Mouse (Mus musculus) kidney, adult 2 months (tissue): Measurements from ENCODE around the gene Htatip2. TPM values are rescaled to one million over a fixed set of nuclear protein-coding genes. Genes with fewer than 3 reads are reported as not detected.

Experiments
- DNase-seq: peaks from one replicate; pipeline ENCODE4 v3.0.0; 2021
- H3K27ac ChIP-seq: fragments of 200-500 bp; 2 replicates; pipeline ENCODE4 v1.5.1; 2012; ENCODE audit warnings: low read depth, low read length, control low read depth, inconsistent platforms; ENCODE audit not compliant: insufficient read depth
- H3K27me3 ChIP-seq: fragments of 200-500 bp; replicated peaks from 2 replicates; pipeline ENCODE4 v1.6.1; 2012; ENCODE audit warnings: mild to moderate bottlenecking, moderate library complexity, low read length, inconsistent platforms; ENCODE audit not compliant: control insufficient read depth, insufficient read depth
- H3K36me3 ChIP-seq: fragments of 200-500 bp; 2 replicates; pipeline ENCODE4 v1.6.1; 2012; ENCODE audit warnings: mild to moderate bottlenecking, moderate library complexity, low read length, inconsistent platforms; ENCODE audit not compliant: control insufficient read depth, insufficient read depth
- H3K4me1 ChIP-seq: fragments of 200-500 bp; 2 replicates; pipeline ENCODE4 v1.6.1; 2011; ENCODE audit warnings: low read length; ENCODE audit not compliant: control insufficient read depth, insufficient read depth
- H3K4me3 ChIP-seq: fragments of 200-500 bp; 2 replicates; pipeline ENCODE4 v1.5.1; 2011; ENCODE audit warnings: mild to moderate bottlenecking, low read depth, low read length, control low read depth; ENCODE audit not compliant: insufficient read depth
- CTCF ChIP-seq: fragments of 200-500 bp; conservative IDR thresholded peaks from 2 replicates; pipeline ENCODE4 v1.5.1; 2011; ENCODE audit warnings: low read depth, mild to moderate bottlenecking, control low read depth, low read length, moderate library complexity, mixed read lengths; ENCODE audit not compliant: insufficient read depth, insufficient read length
- POLR2A ChIP-seq: fragments of 200-500 bp; IDR thresholded peaks from one replicate; pipeline ENCODE4 v1.6.1; 2011; ENCODE audit warnings: low read depth, low read length, control low read depth
- WGBS: fragments of 180-500 bp; shearing (Covaris S2); methylation state at CpG from one replicate; pipeline ENCODE4 v1.1.7; 2018; 5-methylcytosine and 5-hydroxymethylcytosine counted together
- polyA plus RNA-seq: library from polyadenylated mRNA; depleted of rRNA; stranded (reverse); fragments of >200 nt; gene quantifications from 2 replicates; pipeline ENCODE4 v1.2.3, GENCODE M21; 2012

The Htatip2 gene
- polyA plus RNA-seq, 1 experiment, result 16.2 TPM

DNA sequence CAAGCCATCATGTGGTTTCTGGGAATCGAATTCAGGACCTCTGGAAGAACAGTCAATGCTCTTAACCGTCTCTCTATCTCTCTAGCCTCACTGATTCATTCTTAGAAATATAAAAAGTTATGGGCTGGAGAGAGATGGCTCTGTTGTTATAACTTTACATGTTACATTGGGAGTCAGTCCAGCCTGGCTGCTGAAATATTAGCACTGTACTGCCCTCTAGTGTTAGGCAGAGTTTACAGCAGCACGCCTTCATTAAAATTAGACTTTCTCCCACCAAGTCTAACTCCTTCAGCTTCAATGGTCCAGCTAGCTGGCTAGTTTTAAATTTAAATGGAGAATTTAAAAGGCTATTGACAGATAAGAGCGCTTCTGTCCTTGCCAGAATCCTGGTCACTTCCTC, 7.8 kb upstream of the Htatip2 start:
- Histone ChIP-seq H3K27me3 (peaks cover 1% of the 10 kb centered on the region; the same call in 1 of the 2 replicates), H3K36me3 (no peaks in the 10 kb centered on the region), H3K4me3 (no peak overlapping the region), H3K27ac (no peak overlapping the region), H3K4me1 (no peaks in the 10 kb centered on the region)
- WGBS, result 9% methylated on average over 4 of the region's 4 CpGs
- TF ChIP-seq CTCF (peak; percentile 64), POLR2A (no peak)
- peak; percentile 45 for DNase-seq

DNA sequence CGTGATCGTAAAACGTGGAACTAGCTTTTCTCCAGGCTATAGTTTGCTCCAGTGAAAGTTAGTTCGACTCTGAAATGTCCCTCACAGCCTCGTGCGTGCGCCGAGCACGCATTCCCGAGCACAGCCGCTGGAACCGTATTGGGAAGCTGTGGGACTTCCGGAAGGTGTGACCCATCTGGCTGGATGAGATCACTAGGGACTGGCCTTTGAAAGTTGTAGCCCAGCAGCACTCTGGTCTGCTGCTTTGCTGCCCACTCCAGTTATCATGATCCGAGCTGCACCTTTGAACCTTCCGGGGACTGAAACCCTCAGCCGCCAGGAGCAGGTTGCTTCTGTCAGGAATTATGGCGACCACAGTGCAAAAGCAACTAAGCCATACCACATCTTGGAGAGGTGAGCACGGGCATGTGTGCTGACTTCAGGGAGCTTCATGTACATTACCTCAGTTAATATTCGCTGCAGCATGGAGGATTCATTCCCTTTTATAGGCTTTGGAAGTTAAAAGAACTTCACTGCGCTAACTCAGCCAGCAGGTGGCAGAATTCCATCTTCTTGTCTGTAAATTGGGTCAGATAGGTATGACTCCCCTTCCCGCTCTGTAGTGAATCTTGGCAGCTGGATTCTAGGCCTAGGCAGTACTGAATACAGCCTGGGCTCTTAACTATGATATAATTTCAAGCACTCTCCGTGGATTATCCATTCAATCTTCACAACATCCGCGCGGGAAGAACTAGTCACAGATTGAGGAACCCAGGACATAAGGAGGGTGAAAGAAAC, 6.0 kb upstream of the Htatip2 start:
- H3K27ac ChIP-seq, result no peak overlapping the region
- no peaks in the 10 kb centered on the region for H3K36me3 ChIP-seq
- peak; percentile 39 for TF ChIP-seq CTCF
- no peak for TF ChIP-seq POLR2A
- DNase-seq, result peak; percentile 55
- H3K4me3 ChIP-seq, result no peak overlapping the region
- no peaks in the 10 kb centered on the region for H3K4me1 ChIP-seq
- H3K27me3 ChIP-seq, result peaks cover 1% of the 10 kb centered on the region; the same call in 1 of the 2 replicates
- WGBS, result 34% methylated on average over 25 of the region's 25 CpGs

DNA sequence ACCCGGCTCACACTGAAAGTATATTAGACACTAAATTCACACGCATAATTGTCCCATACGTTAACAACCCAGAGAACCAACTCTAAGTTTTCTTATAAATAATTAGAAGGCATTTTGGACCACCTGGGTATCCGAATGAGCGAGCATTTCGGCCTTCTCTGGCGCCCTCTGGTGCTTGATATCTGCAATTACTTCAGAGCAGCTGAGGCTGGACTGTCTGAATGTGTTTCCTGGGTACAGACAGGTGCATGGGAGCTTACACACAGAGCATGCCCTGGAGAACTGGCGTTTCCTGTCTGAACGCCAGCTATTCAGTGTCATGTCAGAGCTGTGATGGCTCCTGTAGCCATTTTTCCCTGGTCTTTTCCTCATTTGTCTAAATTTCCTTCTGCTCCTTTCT, 4.1 kb upstream of the Htatip2 start:
- no peak for TF ChIP-seq POLR2A
- peak; percentile 85 for TF ChIP-seq CTCF
- Histone ChIP-seq H3K27ac (no peak overlapping the region), H3K4me1 (no peaks in the 10 kb centered on the region; the same call in 1 of the 2 replicates), H3K36me3 (no peaks in the 10 kb centered on the region), H3K4me3 (no peak overlapping the region), H3K27me3 (0 out of 2 replicates have a peak, but pooled peaks cover 1% of the 10 kb centered on the region)
- WGBS, result 3% methylated on average over 9 of the region's 9 CpGs
- DNase-seq, result peak; percentile 61

DNA sequence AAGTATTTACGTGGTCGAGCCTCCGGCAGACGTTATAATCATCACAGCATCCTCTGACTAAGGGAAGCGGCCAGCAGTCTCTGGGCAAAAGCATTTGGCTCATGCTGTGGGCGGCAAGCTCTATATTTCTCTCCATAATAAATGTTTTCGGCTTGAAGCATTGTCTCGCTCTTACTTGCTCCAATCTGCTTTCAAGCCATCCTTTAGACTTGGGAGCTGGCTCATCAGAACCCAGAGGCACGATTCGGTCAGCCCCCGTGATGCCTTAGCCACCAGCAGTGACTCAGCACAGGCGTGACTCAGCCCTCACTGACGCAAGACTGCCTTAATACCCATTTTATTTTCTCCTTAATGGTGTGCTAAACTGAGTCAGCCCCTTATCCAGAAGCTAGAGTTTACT, 3.7 kb downstream of the Htatip2 start:
- TF ChIP-seq POLR2A (no peak), CTCF (no peak)
- H3K4me1 ChIP-seq, result no peaks in the 10 kb centered on the region; the same call in 1 of the 2 replicates
- H3K36me3 ChIP-seq, result no peaks in the 10 kb centered on the region; the same call in 1 of the 2 replicates
- no peak overlapping the region for H3K4me3 ChIP-seq
- 84% methylated on average over 13 of the region's 13 CpGs for WGBS
- no peak overlapping the region for H3K27ac ChIP-seq
- no peaks in the 10 kb centered on the region for H3K27me3 ChIP-seq
- DNase-seq, result no peak

DNA sequence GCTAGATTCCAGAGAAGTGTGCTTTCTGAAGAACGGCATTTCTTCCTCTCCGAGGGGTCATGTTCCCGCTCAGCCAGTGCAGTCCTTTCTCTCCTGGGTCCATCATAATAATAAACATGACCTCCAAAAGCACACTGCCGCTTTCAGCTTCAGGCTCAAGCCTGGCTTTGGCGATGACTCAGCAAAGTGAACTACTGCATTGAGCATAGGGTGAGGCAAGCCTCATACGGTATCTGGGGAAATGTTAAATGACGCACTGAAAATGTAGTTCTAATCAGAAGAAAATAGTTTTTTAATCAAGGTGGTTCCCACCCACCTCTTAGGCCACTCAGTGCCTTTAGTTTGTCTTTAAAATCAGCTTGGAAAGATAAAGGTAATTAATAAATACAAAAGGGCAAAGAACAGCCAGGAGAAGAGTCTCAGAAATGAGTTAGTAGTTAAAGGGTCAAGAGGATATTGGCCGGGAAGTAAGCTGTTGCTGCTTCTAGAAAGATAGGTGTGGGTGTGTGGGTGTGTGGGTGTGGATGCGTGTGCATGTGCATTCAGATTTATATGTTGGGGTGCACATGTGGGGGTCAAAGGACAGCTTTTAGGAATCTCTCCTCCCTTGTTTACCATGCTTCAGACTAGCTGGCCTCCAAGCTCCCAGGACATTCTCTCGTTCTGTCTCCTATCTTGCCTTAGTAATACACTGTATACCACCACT, 5.2 kb downstream of the Htatip2 start:
- 72% methylated on average over 10 of the region's 10 CpGs for WGBS
- Histone ChIP-seq H3K4me1 (no peaks in the 10 kb centered on the region), H3K27ac (no peak overlapping the region), H3K36me3 (no peaks in the 10 kb centered on the region; the same call in 1 of the 2 replicates), H3K4me3 (no peak overlapping the region), H3K27me3 (no peaks in the 10 kb centered on the region)
- no peak for TF ChIP-seq POLR2A
- no peak for DNase-seq

DNA sequence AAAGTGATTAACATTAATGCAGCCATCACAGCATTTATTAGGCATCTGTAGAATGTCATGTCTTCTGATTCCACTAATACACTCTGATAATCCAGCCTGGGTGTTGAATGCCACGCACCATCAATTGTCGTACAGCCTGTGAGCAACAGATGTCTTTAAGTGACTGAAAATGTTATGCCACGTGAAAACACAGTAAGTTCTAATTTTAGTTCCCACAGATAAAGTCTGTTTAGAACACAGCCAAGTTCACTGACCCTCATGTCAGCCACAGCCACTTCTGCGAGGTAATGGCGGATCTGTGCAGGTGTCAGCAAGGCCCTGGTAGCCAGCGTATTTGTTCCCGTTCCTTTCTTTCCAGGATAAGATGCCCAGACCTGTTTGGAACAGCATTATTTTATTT, 7.3 kb downstream of the Htatip2 start:
- TF ChIP-seq CTCF (no peak), POLR2A (no peak)
- 90% methylated on average over 7 of the region's 7 CpGs for WGBS
- no peak overlapping the region for H3K27ac ChIP-seq
- no peaks in the 10 kb centered on the region for H3K27me3 ChIP-seq
- no peaks in the 10 kb centered on the region; the same call in 1 of the 2 replicates for H3K36me3 ChIP-seq
- no peak for DNase-seq
- no peaks in the 10 kb centered on the region for H3K4me1 ChIP-seq
- H3K4me3 ChIP-seq, result no peak overlapping the region

DNA sequence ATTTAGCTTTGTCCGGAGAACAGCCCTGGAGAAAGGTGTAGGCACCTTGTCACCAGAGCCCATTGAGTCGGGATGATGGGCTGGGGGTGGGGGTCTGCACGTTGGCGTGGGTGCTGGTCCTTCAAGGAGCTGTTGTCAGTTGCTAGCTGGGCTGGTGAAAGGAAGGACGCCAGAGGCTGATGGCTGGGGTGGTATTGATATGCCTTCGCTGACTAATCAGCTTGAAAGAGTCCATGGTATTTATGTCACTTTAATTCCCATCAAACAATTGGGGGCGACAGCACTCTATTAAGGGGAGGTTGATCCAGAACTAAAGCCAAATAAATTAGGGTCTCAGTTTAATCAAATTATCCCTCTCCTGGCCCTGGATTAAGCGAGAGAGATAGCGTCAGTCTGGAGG, 9.6 kb downstream of the Htatip2 start:
- Histone ChIP-seq H3K27ac (no peak overlapping the region), H3K4me1 (no peaks in the 10 kb centered on the region), H3K27me3 (no peaks in the 10 kb centered on the region), H3K36me3 (no peaks in the 10 kb centered on the region), H3K4me3 (no peak overlapping the region)
- WGBS, result 68% methylated on average over 9 of the region's 9 CpGs
- no peak for DNase-seq
- TF ChIP-seq POLR2A (no peak), CTCF (no peak)
